Mouse (Mus musculus) hindbrain, embryonic 15.5 days (tissue): ENCODE measurements around the gene Cfi. TPM values are rescaled to one million over a fixed set of nuclear protein-coding genes. Genes with fewer than 3 reads are reported as not detected.

Experiments
- ATAC-seq: fragments of 200-750 bp; cut with Nextera tagmentation; 2 replicates; pipeline ENCODE4 v1.8.0; 2017; ENCODE audit warnings: low read depth, moderate number of reproducible peaks, moderate TSS enrichment; ENCODE audit not compliant: low FRiP score
- H3K27ac ChIP-seq: fragments of 300-500 bp; sonication (generic); replicated peaks from 2 replicates; pipeline ENCODE4 v1.5.1; 2015; ENCODE audit warnings: mild to moderate bottlenecking, inconsistent platforms
- H3K27me3 ChIP-seq: fragments of 300-500 bp; sonication (generic); 2 replicates; pipeline ENCODE4 v1.6.1; 2015; ENCODE audit warnings: control low read depth, inconsistent platforms
- H3K36me3 ChIP-seq: fragments of 300-500 bp; sonication (generic); 2 replicates; pipeline ENCODE4 v1.6.1; 2015; ENCODE audit warnings: control low read depth, inconsistent platforms
- H3K4me1 ChIP-seq: fragments of 300-500 bp; sonication (generic); replicated peaks from 2 replicates; pipeline ENCODE4 v1.6.1; 2015; ENCODE audit warnings: control low read depth, inconsistent platforms
- H3K4me2 ChIP-seq: fragments of 300-500 bp; sonication (generic); 2 replicates; pipeline ENCODE4 v1.6.1; 2015; ENCODE audit warnings: moderate library complexity, mild to moderate bottlenecking, inconsistent platforms
- H3K4me3 ChIP-seq: fragments of 300-500 bp; sonication (generic); 2 replicates; pipeline ENCODE4 v1.5.1; 2015; ENCODE audit warnings: mild to moderate bottlenecking, inconsistent platforms
- H3K9ac ChIP-seq: fragments of 300-500 bp; sonication (generic); 2 replicates; pipeline ENCODE4 v1.6.1; 2015; ENCODE audit warnings: inconsistent platforms
- H3K9me3 ChIP-seq: fragments of 300-500 bp; sonication (generic); 2 replicates; pipeline ENCODE4 v1.6.1; 2016; ENCODE audit warnings: control low read depth, inconsistent platforms
- WGBS: fragments of 180-500 bp; shearing (Covaris S2); methylation state at CpG from one replicate; pipeline ENCODE4 v1.1.7; 2015; 5-methylcytosine and 5-hydroxymethylcytosine counted together
- polyA plus RNA-seq: library from polyadenylated mRNA; unstranded; fragments of >200 nt; fragmentation: Nextera tagmentation; extraction: Ambion mirVana; gene quantifications from 2 replicates; pipeline ENCODE4 v1.2.1, GENCODE M21; 2015

The Cfi gene
- polyA plus RNA-seq, result 0.42 and 0.75 TPM in 2 replicates

DNA sequence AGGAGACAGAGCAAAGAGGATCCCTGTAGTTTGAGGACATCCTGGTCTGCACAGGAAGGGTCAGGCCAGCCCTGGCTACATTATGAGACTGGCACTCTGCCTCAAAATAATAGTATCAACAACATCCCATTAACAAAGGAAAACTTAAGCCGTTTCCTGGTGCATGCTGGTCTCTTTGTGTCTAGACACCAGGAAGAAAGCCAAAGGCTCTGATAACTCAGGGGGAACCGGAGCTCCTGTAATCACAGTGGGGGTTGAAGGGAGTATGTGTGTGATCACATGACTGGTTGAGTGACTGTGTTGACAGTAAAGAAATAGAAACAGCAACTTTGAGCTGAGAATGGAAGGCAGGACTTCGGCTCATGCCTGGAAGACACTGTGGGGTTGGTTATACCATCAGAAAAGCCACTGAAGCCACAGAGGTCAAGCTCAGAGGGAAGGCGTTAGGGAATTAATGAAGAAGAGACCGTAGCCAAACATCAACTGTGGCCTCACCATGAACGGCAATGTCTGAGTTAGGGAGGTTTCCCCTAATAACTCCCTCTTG lies at the start of gene Cfi:
Cfi (plus strand) TSS at position 497 of the 547 bp plus-strand sequence.
- Histone ChIP-seq H3K9me3 (no peaks in the 10 kb centered on the region), H3K4me2 (peak within 1 kb of the TSS; percentile 34), H3K27ac (0 out of 2 replicates have a peak within 1 kb of the TSS, but pooled peaks have one; percentile 2), H3K9ac (no peak within 1 kb of the TSS), H3K27me3 (no peaks in the 10 kb centered on the region), H3K4me1 (0 out of 2 replicates have a peak, but pooled peaks cover 6% of the 10 kb centered on the region), H3K4me3 (no peak within 1 kb of the TSS), H3K36me3 (no peaks in the 10 kb centered on the region)
- no peak for ATAC-seq
- 67% methylated on average over 6 of the region's 6 CpGs for WGBS

DNA sequence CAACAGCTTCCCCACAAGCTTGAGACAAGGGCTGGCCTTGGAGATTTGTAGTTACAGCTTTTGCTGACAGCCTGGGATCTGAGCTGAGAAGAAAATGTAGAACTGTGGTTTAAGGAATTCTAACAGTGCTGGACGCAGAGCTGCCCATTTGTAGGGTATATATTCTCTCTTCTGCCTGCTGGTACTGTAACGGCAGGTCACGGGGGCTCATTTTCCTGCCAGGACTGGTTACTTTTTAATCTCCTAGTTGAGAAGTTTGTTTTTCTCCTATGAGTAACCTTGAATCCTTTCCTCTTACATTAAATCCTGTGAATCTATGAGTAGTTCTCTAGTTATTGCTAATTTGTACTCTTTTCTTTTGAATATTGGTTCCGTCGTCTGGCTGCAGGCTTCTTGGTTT lies 41.9 kb upstream of the Cfi start:
- no peak overlapping the region for H3K9ac ChIP-seq
- ATAC-seq, result no peak
- no peaks in the 10 kb centered on the region for H3K36me3 ChIP-seq
- no peaks in the 10 kb centered on the region for H3K9me3 ChIP-seq
- H3K4me2 ChIP-seq, result no peak overlapping the region
- 89% methylated on average over 5 of the region's 5 CpGs for WGBS
- no peak overlapping the region for H3K27ac ChIP-seq
- H3K4me1 ChIP-seq, result no peaks in the 10 kb centered on the region
- no peaks in the 10 kb centered on the region for H3K27me3 ChIP-seq
- no peak overlapping the region for H3K4me3 ChIP-seq

DNA sequence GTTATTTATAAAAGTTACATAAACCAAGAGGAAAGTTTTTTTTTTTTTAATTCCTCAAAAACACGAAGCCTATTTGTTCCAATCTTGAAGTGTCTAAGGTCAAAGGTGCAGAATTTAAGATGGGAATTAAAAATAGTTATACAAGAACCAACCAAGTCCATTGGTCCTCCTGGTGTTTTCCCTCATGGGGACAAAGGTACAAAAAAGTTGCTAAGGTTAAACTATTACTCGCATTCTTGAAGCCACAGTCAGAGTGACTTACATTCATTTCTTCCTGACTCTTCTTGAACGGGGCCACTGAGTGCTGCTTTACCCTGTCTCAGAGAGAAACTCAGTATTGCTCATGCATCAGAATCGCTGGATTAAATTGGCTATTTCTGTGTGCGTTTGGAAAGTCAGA lies 38.3 kb upstream of the Cfi start:
- H3K4me1 ChIP-seq, result no peaks in the 10 kb centered on the region
- 81% methylated on average over 5 of the region's 5 CpGs for WGBS
- no peak for ATAC-seq
- no peak overlapping the region for H3K9ac ChIP-seq
- H3K4me3 ChIP-seq, result no peak overlapping the region
- no peak overlapping the region for H3K27ac ChIP-seq
- H3K27me3 ChIP-seq, result no peaks in the 10 kb centered on the region
- no peak overlapping the region for H3K4me2 ChIP-seq
- no peaks in the 10 kb centered on the region for H3K36me3 ChIP-seq
- no peaks in the 10 kb centered on the region for H3K9me3 ChIP-seq

- Histone ChIP-seq H3K36me3 (no peaks in the 10 kb centered on the region), H3K4me3 (no peak overlapping the region), H3K27me3 (no peaks in the 10 kb centered on the region), H3K4me2 (no peak overlapping the region), H3K9ac (no peak overlapping the region), H3K9me3 (no peaks in the 10 kb centered on the region), H3K4me1 (no peaks in the 10 kb centered on the region), H3K27ac (no peak overlapping the region)
- 88% methylated on average over 11 of the region's 11 CpGs for WGBS
- no peak for ATAC-seq
Measured at GRCm38 (mm10) chr3:129798551-129798950, 37.1 kb upstream of the Cfi start.

- H3K36me3 ChIP-seq, result no peaks in the 10 kb centered on the region
- no peak overlapping the region for H3K27ac ChIP-seq
- ATAC-seq, result no peak
- no peak overlapping the region for H3K4me2 ChIP-seq
- no peaks in the 10 kb centered on the region for H3K9me3 ChIP-seq
- no peak overlapping the region for H3K9ac ChIP-seq
- WGBS, result 89% methylated on average over 2 of the region's 2 CpGs
- H3K4me3 ChIP-seq, result no peak overlapping the region
- no peaks in the 10 kb centered on the region for H3K27me3 ChIP-seq
- no peaks in the 10 kb centered on the region for H3K4me1 ChIP-seq
Measured at GRCm38 (mm10) chr3:129799011-129799410, 36.7 kb upstream of the Cfi start.

DNA sequence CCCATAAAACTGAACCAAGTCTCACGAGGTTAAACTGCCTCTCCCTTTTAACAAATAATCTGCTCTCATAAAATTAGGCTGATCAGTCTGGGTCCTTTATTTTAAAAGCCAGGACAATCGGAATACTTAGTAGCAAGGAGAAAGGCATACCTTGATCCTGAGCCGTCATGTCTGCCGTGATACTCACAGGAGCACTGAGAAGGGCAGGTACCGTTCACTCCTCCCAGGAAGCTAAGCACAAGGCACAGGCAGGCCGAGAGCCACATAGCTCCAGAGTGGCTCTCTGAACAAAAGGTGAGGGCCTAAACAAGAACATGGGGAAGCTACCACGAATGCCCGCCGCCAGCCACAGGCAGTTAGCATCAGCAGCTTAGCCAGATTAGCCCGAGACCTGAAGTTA lies 31.9 kb upstream of the Cfi start, which contains the start of gene Lrit3:
Lrit3 (minus strand) TSS at position 266 of the 400 bp plus-strand sequence.
- Histone ChIP-seq H3K27me3 (no peaks in the 10 kb centered on the region), H3K36me3 (no peaks in the 10 kb centered on the region), H3K9ac (no peak within 1 kb of the TSS), H3K27ac (no peak within 1 kb of the TSS), H3K4me3 (no peak within 1 kb of the TSS), H3K9me3 (no peaks in the 10 kb centered on the region), H3K4me1 (no peaks in the 10 kb centered on the region), H3K4me2 (no peak within 1 kb of the TSS)
- WGBS, result 85% methylated on average over 10 of the region's 10 CpGs
- ATAC-seq, result no peak

DNA sequence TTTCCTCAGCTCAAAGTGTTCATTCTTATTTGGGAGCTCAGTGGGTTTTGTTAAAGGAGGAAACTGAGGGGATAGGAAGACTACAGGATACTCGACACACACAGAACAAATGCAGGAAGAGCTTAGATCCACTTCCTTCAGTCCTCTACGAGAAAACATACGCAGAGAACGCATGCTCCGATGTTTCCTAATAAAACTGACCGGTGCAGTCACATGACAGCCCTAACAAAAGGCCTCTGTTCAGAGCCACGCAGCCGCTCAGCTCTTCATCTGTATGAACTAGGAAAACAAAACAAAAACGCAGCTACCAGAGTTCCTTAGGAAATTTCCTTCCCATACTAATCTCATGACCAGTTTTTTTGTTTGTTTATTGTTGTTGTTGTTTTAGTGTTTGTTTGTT lies 14.8 kb upstream of the Cfi start:
- H3K4me3 ChIP-seq, result no peak overlapping the region
- H3K4me1 ChIP-seq, result no peaks in the 10 kb centered on the region
- peaks cover 23% of the 10 kb centered on the region for H3K36me3 ChIP-seq
- no peaks in the 10 kb centered on the region for H3K27me3 ChIP-seq
- ATAC-seq, result no peak
- no peak overlapping the region for H3K4me2 ChIP-seq
- 66% methylated on average over 9 of the region's 9 CpGs for WGBS
- no peak overlapping the region for H3K27ac ChIP-seq
- no peak overlapping the region for H3K9ac ChIP-seq
- no peaks in the 10 kb centered on the region for H3K9me3 ChIP-seq

GRCm38 (mm10) chr3:129821736-129822135 lies 13.9 kb upstream of the Cfi start:
- Histone ChIP-seq H3K9ac (no peak overlapping the region), H3K4me2 (no peak overlapping the region), H3K27me3 (no peaks in the 10 kb centered on the region), H3K4me3 (no peak overlapping the region), H3K27ac (no peak overlapping the region), H3K36me3 (peaks cover 30% of the 10 kb centered on the region), H3K4me1 (no peaks in the 10 kb centered on the region), H3K9me3 (no peaks in the 10 kb centered on the region)
- ATAC-seq, result no peak
- 74% methylated on average over 8 of the region's 8 CpGs for WGBS

DNA sequence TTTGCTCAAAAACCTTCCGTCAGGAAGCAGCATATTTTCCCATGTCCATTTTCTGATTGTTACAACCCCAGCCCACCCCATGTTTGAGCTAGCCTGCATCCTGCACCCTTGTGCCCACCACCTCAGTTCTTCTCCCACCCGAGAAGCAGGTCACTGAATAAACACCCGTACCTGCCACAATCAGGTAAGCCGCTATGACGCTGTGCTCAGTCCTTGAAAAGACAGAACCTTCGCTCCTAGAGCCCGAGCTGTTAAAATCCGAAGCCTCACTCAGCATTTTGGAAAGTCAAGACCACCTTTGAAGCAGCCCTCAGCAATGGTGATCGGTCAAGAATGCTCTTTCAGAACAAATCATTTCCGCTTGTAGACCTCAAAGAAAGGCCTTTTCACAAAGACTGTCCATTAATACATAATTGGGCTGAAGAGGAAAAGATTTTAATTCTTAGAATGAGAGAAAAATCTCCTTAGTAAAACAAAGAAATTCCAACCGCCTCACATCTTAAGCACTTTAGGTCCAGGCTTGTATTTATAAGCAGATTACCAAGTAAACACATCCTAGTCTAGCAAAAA lies 13.4 kb upstream of the Cfi start, which contains the start of gene Rrh:
Rrh (minus strand) TSS at position 382 of the 570 bp plus-strand sequence.
- no peak within 1 kb of the TSS for H3K27ac ChIP-seq
- 67% methylated on average over 11 of the region's 11 CpGs for WGBS

DNA sequence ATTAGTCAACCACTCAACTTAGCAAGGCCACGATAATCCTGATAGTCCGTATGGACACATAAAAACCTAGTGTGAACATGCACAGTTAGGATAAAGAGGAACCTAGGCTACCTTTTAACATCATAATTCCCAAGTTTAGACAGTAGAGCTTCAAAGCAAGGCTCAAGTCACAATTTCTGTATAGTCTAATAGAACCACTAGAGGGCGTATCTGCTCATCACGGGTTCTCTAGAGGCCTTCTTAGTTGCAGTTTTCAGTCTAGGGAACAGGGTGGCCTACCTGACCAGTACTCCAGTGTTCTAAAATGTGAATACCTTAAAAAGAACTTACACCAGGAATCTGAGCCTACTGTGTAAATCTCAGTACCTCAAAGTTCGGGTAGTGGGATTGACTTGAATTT lies 12.4 kb upstream of the Cfi start:
- no peak overlapping the region for H3K4me3 ChIP-seq
- H3K9ac ChIP-seq, result no peak overlapping the region
- H3K4me1 ChIP-seq, result no peaks in the 10 kb centered on the region
- H3K27me3 ChIP-seq, result no peaks in the 10 kb centered on the region
- H3K9me3 ChIP-seq, result no peaks in the 10 kb centered on the region
- no peak overlapping the region for H3K4me2 ChIP-seq
- peaks cover 32% of the 10 kb centered on the region for H3K36me3 ChIP-seq
- H3K27ac ChIP-seq, result no peak overlapping the region
- WGBS, result 56% methylated on average over 5 of the region's 5 CpGs
- ATAC-seq, result 0 out of 2 replicates have a peak, but pooled peaks have one; percentile 48

More for the DNA sequence above, 13.4 kb upstream of the Cfi start, which contains the start of gene Rrh:
- Histone ChIP-seq H3K27me3 (no peaks in the 10 kb centered on the region), H3K4me3 (no peak within 1 kb of the TSS), H3K4me2 (no peak within 1 kb of the TSS), H3K9ac (no peak within 1 kb of the TSS), H3K9me3 (no peaks in the 10 kb centered on the region), H3K36me3 (peaks cover 32% of the 10 kb centered on the region), H3K4me1 (no peaks in the 10 kb centered on the region)
- ATAC-seq, result no peak

DNA sequence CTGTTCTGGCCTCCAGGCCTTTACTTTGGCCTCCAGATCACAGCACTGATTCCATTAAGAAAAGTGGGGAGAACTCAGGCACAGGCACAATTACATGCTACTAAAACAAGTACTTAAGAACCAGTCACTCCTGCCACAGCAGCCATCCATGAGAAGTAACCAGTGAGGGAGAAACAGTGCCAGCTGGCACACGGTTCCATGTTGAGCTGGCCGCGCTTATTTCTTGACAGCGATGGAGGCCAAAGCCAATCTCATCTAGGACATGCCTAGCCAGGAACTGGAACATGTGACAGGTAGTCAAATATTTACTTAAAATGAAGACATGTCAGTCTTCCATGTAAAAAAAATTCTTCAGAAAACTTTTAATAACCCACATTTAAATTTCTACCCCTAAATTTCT lies 11.5 kb upstream of the Cfi start:
- ATAC-seq, result no peak
- Histone ChIP-seq H3K4me3 (no peak overlapping the region), H3K9ac (no peak overlapping the region), H3K4me1 (peaks cover 6% of the 10 kb centered on the region), H3K27ac (no peak overlapping the region), H3K36me3 (peaks cover 32% of the 10 kb centered on the region), H3K27me3 (no peaks in the 10 kb centered on the region), H3K4me2 (no peak overlapping the region), H3K9me3 (no peaks in the 10 kb centered on the region)
- WGBS, result 84% methylated on average over 4 of the region's 4 CpGs

GRCm38 (mm10) chr3:129824891-129825290 lies 10.8 kb upstream of the Cfi start:
- Histone ChIP-seq H3K9me3 (no peaks in the 10 kb centered on the region), H3K36me3 (peaks cover 32% of the 10 kb centered on the region), H3K27me3 (no peaks in the 10 kb centered on the region), H3K4me2 (no peak overlapping the region), H3K4me1 (peaks cover 13% of the 10 kb centered on the region), H3K4me3 (no peak overlapping the region), H3K27ac (no peak overlapping the region), H3K9ac (no peak overlapping the region)
- WGBS, result 93% methylated on average over 10 of the region's 10 CpGs
- no peak for ATAC-seq
